Mouse (Mus musculus) cerebellum, postnatal 36 days (tissue): ENCODE measurements around the gene Stx5a.

ENCODE experiments used
- DNase-seq, 2 experiments: peaks; one replicate each; pipeline ENCODE4 v3.0.0; 2021 to 2022; ENCODE audit warnings: mixed read lengths in 2 of 2

Gene Stx5a

DNA sequence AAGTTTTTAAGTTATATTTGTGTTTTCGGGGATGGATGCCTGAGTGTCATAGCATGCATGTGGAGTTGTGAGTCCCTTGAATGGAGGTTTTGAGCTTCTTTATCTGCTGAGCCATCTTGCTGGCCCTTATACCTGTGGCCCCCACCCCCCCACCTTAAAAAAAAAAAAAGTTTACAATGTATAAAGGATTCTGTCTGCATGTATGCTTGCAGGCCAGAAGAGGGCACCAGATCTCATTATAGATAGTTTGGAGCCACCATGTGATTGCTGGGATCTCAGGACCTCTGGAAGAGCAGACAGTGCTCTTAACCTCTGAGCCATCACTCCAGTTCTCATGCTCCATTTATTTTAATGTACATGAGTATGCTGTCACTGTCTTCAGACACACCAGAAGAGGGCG, 6.2 kb downstream of the Stx5a start:
- no peak for DNase-seq

- DNase-seq = no peak
Observed at GRCm38 (mm10) chr19:8755652-8756051, 14.4 kb downstream of the Stx5a start.

DNA sequence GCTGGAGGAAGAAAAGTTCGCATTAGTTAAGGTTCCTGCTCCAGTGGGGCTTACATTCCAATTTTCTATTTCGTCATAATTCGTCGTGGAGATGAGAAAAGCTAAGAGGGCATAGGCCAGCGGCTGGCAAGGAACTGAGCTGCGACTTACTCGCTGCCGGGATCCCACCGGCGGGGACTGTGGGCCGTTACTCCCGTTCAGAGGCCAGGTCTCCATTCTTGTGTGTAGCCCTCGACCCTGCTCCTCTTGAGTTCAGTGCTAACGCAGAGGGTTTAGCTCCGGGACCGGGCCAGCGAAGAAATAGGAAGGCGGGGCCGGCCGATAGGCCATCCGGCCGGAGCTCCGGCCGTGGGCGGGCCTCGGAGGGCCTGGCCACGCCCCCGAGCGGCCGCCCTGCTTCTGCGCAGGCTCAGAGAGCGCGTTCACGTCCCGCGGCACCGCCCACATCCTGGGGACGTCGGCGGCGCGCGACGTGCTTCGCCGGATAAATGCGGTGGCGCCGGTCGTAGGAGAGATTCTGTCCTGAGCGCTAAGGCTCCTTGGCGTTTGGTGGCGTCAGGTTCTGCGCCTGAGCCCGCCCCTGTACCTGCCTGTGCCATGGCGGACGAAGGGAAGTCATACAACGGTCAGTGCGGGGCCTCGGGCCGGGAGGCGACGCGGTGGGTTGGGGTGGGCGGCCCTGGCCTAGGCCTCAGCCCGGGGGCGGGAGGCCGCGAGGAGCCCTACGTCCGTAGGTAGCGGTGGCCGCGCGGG, 15.6 kb downstream of the Stx5a start, which contains the start of gene Nxf1:
Nxf1 (plus strand) TSS at position 439 of the 753 bp plus-strand sequence.
- DNase-seq = peak; percentile 89 to 94

DNA sequence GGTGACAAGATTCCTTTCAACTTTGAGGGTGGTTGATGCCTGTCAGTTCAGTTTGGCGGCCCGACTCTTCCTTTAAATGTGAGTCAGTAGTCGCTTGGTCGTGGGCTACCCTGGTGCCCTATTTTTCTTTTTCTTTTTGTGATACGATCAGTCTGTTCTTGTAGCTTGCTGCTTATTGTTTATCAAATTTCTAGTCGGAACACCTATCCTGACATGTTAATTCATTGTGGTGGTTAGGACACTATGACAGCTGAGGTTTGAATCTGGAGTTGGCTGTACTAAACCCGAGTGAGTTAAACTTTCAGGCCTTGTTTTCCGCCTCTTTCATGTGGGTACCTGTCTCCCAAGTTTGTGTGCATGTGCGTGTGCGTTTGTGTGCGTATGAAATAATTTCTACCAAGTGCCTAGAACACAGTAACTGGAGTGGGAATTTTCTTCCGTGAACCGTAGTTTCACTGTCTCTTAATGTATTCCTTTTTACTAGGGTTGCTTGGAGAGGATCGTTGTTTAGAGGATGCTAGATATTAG, 16.3 kb downstream of the Stx5a start:
- no peak for DNase-seq

DNA sequence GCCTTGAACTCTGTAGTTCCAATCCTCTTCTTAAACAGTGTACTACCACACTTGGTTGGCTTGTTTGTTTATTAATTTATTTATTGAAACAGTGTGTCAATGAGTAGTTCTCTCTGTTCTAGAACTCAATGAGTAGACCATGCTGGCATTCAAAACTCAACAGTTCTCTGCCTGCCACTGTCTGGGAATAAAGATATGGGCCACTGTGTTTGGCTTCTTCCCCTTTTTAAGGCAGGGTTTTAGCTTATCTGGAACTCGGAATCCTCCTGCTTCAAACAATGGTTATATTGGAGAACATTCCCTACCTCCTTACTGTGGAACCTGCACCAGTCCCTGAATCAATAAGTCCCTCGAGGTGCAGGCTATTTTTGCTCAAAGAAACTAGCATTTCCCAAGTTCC, 17.7 kb downstream of the Stx5a start:
- no peak for DNase-seq

- no peak for DNase-seq
Observed at GRCm38 (mm10) chr19:8760757-8761156, 19.5 kb downstream of the Stx5a start.

- DNase-seq = no peak
Observed at GRCm38 (mm10) chr19:8763276-8763675, 22.1 kb downstream of the Stx5a start.

- no peak for DNase-seq
Observed at GRCm38 (mm10) chr19:8765562-8765961, 24.3 kb downstream of the Stx5a start.

- DNase-seq = peak; percentile 82 to 86
Observed at GRCm38 (mm10) chr19:8770567-8771270, 29.5 kb downstream of the Stx5a start, which contains the start of gene Tmem223. Gene Tmem223, plus strand, starts transcription at chr19:8770996.

DNA sequence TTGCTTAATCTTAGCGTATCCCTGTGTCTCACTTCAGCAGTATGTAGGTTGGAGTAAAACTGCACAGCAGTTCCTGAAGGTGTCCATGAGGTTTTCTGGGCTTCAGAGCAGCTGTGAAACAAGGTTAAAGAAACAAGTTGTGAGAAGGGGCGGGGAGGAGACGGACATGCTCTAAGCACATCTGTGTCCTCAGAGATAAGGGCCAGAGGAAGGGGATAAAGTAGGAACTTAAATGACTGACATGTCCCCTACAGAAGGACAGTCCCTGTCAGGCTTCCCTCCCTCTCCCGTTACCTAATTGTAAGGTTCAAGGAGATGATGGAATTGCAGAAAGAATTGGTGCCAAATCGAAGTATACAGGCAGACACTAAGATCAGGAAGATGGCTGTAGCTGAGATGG, 31.8 kb downstream of the Stx5a start:
- DNase-seq = no peak

DNA sequence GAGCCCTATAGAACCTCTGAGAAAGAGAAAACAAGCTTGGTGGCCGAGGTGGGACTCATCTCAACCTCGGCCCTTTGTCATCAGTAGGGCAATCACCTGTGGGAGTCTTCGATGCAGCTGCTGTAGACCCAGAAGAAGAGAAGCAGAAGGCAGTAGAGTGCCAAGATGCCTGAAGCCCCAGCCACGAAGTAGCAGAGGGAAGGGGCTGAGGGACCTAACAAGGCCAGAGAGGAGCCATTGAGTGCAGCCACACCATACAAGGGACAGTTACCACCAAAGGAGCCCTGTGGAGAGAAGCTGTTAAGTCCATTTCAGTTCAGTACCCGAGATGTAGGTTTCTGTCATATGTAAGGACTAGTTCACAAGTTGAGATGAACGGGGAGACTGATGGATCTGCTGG, 32.2 kb downstream of the Stx5a start:
- no peak for DNase-seq

GRCm38 (mm10) chr19:8774086-8774835, 33.0 kb downstream of the Stx5a start, which contains the start of gene Tmem179b:
Gene Tmem179b, minus strand, starts transcription at chr19:8774467.
- peak; percentile 97 to 98 for DNase-seq

GRCm38 (mm10) chr19:8774951-8775421, 33.8 kb downstream of the Stx5a start:
- no peak for DNase-seq

DNA sequence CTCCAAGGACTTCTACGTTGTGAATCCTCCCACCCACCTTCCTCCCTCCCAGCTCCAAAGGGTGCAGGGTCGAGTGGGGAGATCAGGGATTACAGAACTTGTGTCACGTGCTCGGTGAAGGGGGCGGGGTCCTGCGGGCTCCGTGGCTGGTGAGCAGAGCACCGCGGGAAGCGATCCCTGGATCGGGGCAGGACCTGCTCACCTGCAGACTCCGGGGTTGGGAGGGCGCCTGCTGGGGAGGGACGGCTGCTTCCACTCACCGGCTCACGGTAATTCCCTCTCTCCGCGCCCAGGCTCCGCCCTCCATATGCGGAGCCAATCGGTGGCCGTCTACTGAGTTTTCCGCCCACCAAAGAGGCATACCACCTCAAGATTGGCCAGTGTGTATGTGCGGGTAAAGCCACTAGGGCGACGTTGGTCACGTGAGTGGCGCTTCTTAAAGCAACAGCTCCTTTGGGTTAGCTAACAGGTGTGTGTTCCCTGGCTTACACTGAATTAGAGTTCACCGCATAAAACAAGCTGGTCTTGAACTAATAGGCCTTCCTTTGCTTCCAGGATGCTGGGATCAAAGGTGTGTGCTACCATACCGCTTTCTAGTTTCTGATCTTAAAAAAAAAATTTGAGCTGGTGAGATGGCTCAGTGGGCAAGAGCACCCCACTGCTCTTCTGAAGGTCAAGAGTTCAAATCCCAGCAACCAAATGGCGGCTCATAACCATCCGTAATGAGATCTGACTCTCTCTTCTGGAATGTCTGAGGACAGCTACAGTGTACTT, 45.0 kb downstream of the Stx5a start, which contains the start of gene Taf6l:
Taf6l (minus strand) TSS at position 410 of the 774 bp plus-strand sequence.
- DNase-seq = peak; percentile 89 to 91

DNA sequence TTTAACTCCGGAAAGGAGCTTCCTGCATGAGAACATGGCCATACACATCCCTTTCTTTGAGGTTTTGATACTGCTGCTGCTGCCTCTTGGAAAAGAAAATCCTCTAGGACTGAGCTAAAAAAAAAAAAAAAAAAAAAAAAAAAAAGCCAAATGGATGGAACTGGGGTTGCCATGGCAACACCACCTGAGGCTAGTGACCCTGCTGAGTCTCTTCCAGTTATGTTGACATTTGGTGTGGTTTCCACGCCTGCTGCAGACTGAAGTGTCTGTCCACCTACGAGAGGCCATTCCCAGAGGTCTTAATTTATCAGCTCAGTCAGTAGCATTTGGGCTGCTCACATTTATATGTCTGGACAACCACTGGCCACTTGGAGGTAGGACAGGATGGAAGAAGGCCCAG, 47.3 kb downstream of the Stx5a start:
- peak; percentile 37 to 39 for DNase-seq

DNA sequence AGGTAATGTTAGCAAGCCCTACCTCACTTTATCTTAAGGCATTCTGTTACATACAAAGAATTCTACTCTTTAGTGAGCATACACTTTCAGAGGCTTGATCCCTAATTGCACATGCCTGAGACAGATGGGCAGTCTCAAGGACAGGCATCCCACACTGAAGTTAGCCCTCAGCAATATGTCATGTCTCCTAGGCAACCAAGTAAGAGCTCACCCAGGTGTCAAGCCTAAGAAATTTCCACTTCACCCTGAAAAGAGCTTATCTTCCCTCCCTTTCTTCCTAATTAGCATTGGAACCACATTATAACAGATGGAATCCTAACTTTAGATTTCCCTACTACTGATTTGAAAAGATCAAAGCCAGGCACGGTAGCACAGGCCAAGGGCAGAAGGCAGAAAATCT, 48.0 kb downstream of the Stx5a start:
- DNase-seq = no peak

DNA sequence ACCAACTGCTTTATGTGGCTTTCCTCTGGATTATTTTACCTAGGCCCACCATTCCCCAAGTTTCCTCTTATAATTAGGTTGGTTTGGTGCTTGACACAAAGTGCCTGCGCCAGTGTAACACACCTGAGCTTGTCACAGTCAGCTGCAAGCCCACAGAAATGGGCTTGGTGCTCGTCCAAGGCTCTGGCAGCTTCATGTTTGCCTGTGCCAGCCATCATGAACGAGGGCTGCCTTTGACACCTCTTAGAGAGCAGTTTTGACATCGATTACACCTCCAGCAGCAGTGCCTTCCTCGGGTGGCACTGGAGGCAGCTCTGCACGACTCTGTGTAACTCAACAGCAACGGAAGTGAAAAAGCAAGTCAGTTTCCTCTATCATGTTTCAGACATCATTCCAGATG, 49.0 kb downstream of the Stx5a start:
- DNase-seq = no peak

DNA sequence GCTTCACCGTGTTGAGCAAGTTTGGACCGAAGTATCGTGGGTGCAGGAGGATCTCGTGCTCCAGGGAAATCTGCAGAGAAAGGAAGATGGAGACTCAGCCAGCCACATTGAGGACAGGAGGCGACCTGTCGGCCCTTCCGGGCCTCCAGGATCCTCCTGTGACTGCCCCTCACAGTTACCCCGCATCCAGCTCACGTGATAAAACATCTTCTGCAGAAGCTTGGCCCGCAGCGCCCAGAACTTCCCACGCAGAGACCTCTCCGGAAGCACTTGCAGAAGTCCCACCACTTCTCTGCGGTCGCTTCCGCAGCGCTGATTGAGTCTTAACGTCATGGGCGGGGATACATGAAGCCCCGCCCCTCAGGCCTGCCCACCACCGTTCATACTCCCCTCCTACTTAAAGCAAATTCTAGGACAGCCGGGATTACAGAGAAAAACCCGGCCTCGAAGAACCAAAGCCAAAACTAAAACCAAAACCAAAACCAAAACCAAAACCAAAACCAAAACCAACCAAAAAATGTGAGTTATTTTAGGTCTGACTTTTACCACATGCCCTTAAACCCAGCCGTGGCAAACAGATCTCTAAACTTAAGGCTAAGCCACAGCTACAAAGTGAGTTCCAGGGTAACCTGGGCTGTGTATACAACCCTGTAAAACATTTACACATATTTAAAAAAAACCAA, 57.2 kb downstream of the Stx5a start, which contains the start of gene Polr2g:
Polr2g (minus strand) TSS at position 314 of the 683 bp plus-strand sequence.
- DNase-seq = peak; percentile 84 to 89

- DNase-seq = no peak
Observed at GRCm38 (mm10) chr19:8798947-8799315, 57.7 kb downstream of the Stx5a start.

GRCm38 (mm10) chr19:8802130-8802821, 61.1 kb downstream of the Stx5a start, which contains the start of gene Zbtb3:
Gene Zbtb3, plus strand, starts transcription at chr19:8802555.
- peak; percentile 92 to 93 for DNase-seq
